Comparison of ENCODE assay signal across 13 mouse cellular contexts in the genomic region with DNA sequence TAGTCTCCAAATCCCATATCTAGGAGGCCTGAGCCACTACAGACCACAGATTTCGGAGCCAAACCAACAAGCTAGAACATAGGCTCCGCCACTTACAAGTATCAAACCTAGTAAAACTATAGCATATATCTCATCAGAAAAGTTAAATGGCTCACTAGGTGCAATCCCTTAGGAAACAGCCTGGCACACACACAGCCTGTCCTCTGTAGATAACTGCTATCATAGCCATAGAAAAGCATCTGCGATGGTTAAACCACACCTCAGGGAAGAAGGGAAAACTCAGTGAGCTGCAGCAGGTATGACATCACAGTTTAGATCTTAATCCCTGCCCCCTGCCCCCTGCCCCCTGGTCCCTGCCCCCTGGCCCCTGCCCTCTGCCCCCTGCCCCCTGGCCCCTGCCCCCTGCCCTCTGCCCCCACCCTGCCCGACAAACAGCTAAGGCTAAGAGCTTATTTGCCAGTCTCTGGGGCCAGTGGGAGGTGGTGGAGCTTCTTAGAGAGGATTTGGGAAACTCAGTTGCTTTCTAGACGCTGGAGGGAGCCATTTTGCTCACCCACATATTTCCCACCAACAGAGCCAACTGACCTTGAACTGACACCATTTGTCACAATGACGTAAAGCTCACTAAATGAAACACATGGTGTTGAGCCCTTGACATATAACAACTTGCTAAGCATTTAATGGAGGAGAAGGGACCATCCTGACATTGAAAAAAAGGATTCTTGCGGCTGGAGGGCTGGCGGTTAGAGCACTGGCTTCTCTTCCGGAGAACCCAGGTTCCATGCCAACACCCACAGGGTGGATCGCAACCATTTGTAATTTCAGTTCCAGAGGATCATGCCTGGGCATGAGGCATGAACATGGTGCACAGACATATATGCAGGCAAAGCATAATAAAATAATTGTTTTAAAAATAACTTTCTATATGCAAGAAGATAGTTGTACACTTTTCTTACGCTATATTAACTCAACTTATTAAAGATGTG. TPM values are rescaled to one million over a fixed set of nuclear protein-coding genes. Genes with fewer than 3 reads are reported as not detected.
DNase-seq lines count a peak whose midpoint lies in the region; ATAC-seq lines count a peak whose summit lies in the region.
"Had no signal": no experiment of that assay in that cellular context is flagged by ENCODE, and none has a peak within 500 bp of the region (broad histone marks: within the 10 kb centered on the region; RNA-seq: fewer than 3 reads in every experiment).

No protein-coding gene starts in this region.

- peak overlapping the region; percentile 34 for H3K27ac ChIP-seq in kidney, embryonic 15.5 days
- H3K27ac ChIP-seq in liver, embryonic 16.5 days (ENCODE audit: low read length), result peak overlapping the region; percentile 71; the same call in 1 of the 2 replicates
- H3K27ac ChIP-seq: forebrain, embryonic 13.5 days; lung, embryonic 15.5 days had no signal

- ATAC-seq in kidney, embryonic 15.5 days (replicated peaks; ENCODE audit: low FRiP score), result no peak
- ATAC-seq in liver, embryonic 16.5 days (ENCODE audit: low read depth), result peak; percentile 91
- ATAC-seq: forebrain, embryonic 13.5 days had no signal

- peak; percentile 31 for DNase-seq in cerebellum, adult 9-11 months
- no peak for DNase-seq in cerebellum, postnatal 36 days
- DNase-seq in kidney, adult 8-10 months, result no peak
- DNase-seq in c-Kit-positive CD71-positive TER-119-positive erythroid progenitor cells, embryonic 14.5 days (ENCODE audit: low spot score), result peak; percentile 71
- DNase-seq in thymus, postnatal 25 days, result no peak
- no peak for DNase-seq in right cerebral cortex, postnatal 4 days
- DNase-seq: B cell, adult 2 months; cerebellum, adult 9-10 months; heart, adult 11 months had no signal

- H3K27me3 ChIP-seq in kidney, embryonic 15.5 days, result no peaks in the 10 kb centered on the region
- H3K27me3 ChIP-seq in liver, embryonic 16.5 days (ENCODE audit: control insufficient read depth, insufficient read depth, low read depth, low read length), result no peaks in the 10 kb centered on the region
- H3K27me3 ChIP-seq: forebrain, embryonic 13.5 days; lung, embryonic 15.5 days had no signal

- no peaks in the 10 kb centered on the region; the same call in 1 of the 2 replicates for H3K36me3 ChIP-seq in kidney, embryonic 15.5 days
- no peaks in the 10 kb centered on the region for H3K36me3 ChIP-seq in liver, embryonic 16.5 days (ENCODE audit: control insufficient read depth, insufficient read depth)
- H3K36me3 ChIP-seq: lung, embryonic 15.5 days had no signal

- H3K9me3 ChIP-seq in kidney, embryonic 15.5 days (replicated peaks), result no peaks in the 10 kb centered on the region
- no peaks in the 10 kb centered on the region for H3K9me3 ChIP-seq in liver, embryonic 16.5 days (replicated peaks; ENCODE audit: control insufficient read depth, low read length)
- H3K9me3 ChIP-seq: forebrain, embryonic 13.5 days; lung, embryonic 15.5 days had no signal

- H3K9ac ChIP-seq in kidney, embryonic 15.5 days, result no peak overlapping the region
- H3K9ac ChIP-seq in liver, embryonic 16.5 days (ENCODE audit: low read depth, low read length), result no peak overlapping the region
- H3K9ac ChIP-seq: forebrain, embryonic 13.5 days; lung, embryonic 15.5 days had no signal

- no peak overlapping the region for H3K4me2 ChIP-seq in kidney, embryonic 15.5 days
- H3K4me2 ChIP-seq in liver, embryonic 16.5 days (ENCODE audit: low read depth, low read length), result peak overlapping the region; percentile 48
- H3K4me2 ChIP-seq: forebrain, embryonic 13.5 days; lung, embryonic 15.5 days had no signal

- WGBS in kidney, embryonic 15.5 days, result 65% methylated on average over 11 of the region's 11 CpGs
- 71% methylated on average over 11 of the region's 11 CpGs for WGBS in liver, embryonic 16.5 days (ENCODE audit: insufficient replicate concordance)

- H3K4me1 ChIP-seq in kidney, embryonic 15.5 days, result peaks cover 17% of the 10 kb centered on the region
- peaks cover 23% of the 10 kb centered on the region for H3K4me1 ChIP-seq in liver, embryonic 16.5 days (ENCODE audit: control insufficient read depth, low read depth, low read length)

- H3K4me3 ChIP-seq in kidney, embryonic 15.5 days (replicated peaks), result no peak overlapping the region
- no peak overlapping the region for H3K4me3 ChIP-seq in liver, embryonic 16.5 days (ENCODE audit: low read depth, low read length)
- H3K4me3 ChIP-seq: forebrain, embryonic 13.5 days; lung, embryonic 15.5 days had no signal

RNA-seq across cellular contexts. Expression of a gene that starts 58.3 kb away (rescaled TPM):
- polyA plus RNA-seq in kidney, embryonic 15.5 days (2015; fragmentation: Nextera tagmentation; extraction: Ambion mirVana), result 56.3 and 60.0 TPM in 2 replicates
- polyA plus RNA-seq in liver, embryonic 16.5 days (2015; fragmentation: Nextera tagmentation; extraction: Ambion mirVana), result 42.7 and 51.7 TPM in 2 replicates

Comparison
In these comparisons a context has a peak if more than half of its experiments do, and no peak if none do; other contexts are left out.
1. DNase-seq: peak in cerebellum, adult 9-11 months (single experiment) and c-Kit-positive CD71-positive TER-119-positive erythroid progenitor cells, embryonic 14.5 days (single experiment); none in cerebellum, postnatal 36 days (0 of 2), kidney, adult 8-10 months (0 of 2), thymus, postnatal 25 days (single experiment) and right cerebral cortex, postnatal 4 days (single experiment).